Mouse (Mus musculus) liver, adult 2 months (tissue): ENCODE measurements around the gene Ift52.

Source experiments
- CTCF ChIP-seq: fragments of 200-500 bp; IDR thresholded peaks from 2 replicates; pipeline ENCODE4 v1.5.1; 2011; ENCODE audit warnings: low read depth, low read length, control low read depth
- POLR2A ChIP-seq: fragments of 200-500 bp; IDR thresholded peaks from 2 replicates; pipeline ENCODE4 v1.6.1; 2011; ENCODE audit warnings: low read length, control low read depth; ENCODE audit not compliant: insufficient read depth; ENCODE audit errors: extremely low read depth

DNA sequence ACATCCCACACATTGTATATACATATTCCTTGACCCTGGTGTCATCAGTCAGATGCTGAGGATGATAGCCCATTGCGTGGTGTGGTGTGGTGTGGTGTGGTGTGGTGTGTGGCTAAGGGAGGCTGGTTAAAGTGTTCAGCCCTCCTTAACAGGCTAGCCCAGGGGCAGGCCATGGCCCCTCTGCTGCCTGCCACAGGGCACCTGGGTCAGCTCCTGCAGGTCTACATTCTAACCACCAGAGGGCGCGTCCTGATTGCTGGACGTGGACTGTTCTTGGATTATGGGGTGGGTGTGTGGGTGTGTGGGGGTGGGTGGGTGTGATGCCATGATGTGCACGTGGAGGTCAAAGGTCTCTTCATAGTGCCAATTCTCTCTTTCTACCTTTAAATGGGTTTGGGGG lies 48.8 kb upstream of the Ift52 start:
- TF ChIP-seq CTCF (peak; percentile 90), POLR2A (no peak)
